Mouse (Mus musculus): Measurements from ENCODE around the gene Tchh.

- TF ChIP-seq POLR2A (IDR thresholded peaks at IDR 0.05; ENCODE audit: low read depth, low read length) (no peak), CTCF (IDR thresholded peaks at IDR 0.05; ENCODE audit: extremely low read depth, insufficient read depth, insufficient read length, insufficient replicate concordance) (no peak)
Observed at GRCm38 (mm10) chr3:93444343-93445164, 2.4 kb downstream of the Tchh start.
